ENCODE assay signal across 23 mouse cellular contexts in genomic region chr13:94094625-94095024, GRCm38 (mm10). TPM values are rescaled to one million over a fixed set of nuclear protein-coding genes. Genes with fewer than 3 reads are reported as not detected.
DNase-seq lines count a peak whose midpoint lies in the region; ATAC-seq and TF ChIP-seq lines count a peak whose summit lies in the region.
"Had no signal": no experiment of that assay in that cellular context is flagged by ENCODE, and none has a peak within 500 bp of the region (broad histone marks: within the 10 kb centered on the region; RNA-seq: fewer than 3 reads in every experiment).

No protein-coding gene starts in this region.

- H3K4me1 ChIP-seq in kidney, embryonic 14.5 days (ENCODE audit: control insufficient read depth, insufficient read depth, low read length) = peaks cover 73% of the 10 kb centered on the region
- peaks cover 87% of the 10 kb centered on the region for H3K4me1 ChIP-seq in lung, embryonic 15.5 days
- H3K4me1 ChIP-seq in lung, adult 2 months (ENCODE audit: control insufficient read depth, insufficient read depth, low read length) = peaks cover 12% of the 10 kb centered on the region

- H3K27me3 ChIP-seq in kidney, embryonic 14.5 days (ENCODE audit: control insufficient read depth, insufficient read depth, low read length) = no peaks in the 10 kb centered on the region
- H3K27me3 ChIP-seq in lung, embryonic 15.5 days = no peaks in the 10 kb centered on the region
- no peaks in the 10 kb centered on the region for H3K27me3 ChIP-seq in myocyte (ENCODE audit: control insufficient read depth, insufficient read depth, insufficient read length)
- H3K27me3 ChIP-seq: forebrain, embryonic 15.5 days; limb, embryonic 13.5 days; stomach, embryonic 15.5 days had no signal

- H3K9me3 ChIP-seq in kidney, embryonic 14.5 days (ENCODE audit: control insufficient read depth, low read length) = no peaks in the 10 kb centered on the region
- no peaks in the 10 kb centered on the region for H3K9me3 ChIP-seq in lung, embryonic 15.5 days
- H3K9me3 ChIP-seq: embryonic facial prominence, embryonic 10.5 days; forebrain, embryonic 15.5 days; limb, embryonic 13.5 days; midbrain, embryonic 10.5 days; stomach, embryonic 15.5 days had no signal

- no peak for TF ChIP-seq CTCF in lung, adult 2 months (IDR thresholded peaks at IDR 0.05; ENCODE audit: insufficient read depth, low read length)

- no peak for TF ChIP-seq POLR2A in lung, adult 2 months (IDR thresholded peaks at IDR 0.05; ENCODE audit: borderline replicate concordance, extremely low read depth, low read depth, low read length)
- TF ChIP-seq POLR2A in myocyte (IDR thresholded peaks at IDR 0.05; ENCODE audit: insufficient read length, low read depth) = no peak

- peak overlapping the region; percentile 13; the same call in 1 of the 2 replicates for H3K27ac ChIP-seq in kidney, embryonic 14.5 days (ENCODE audit: low read depth, low read length)
- peak overlapping the region; percentile 63; the same call in 1 of the 2 replicates for H3K27ac ChIP-seq in lung, embryonic 15.5 days
- H3K27ac ChIP-seq: embryonic facial prominence, embryonic 10.5 days; forebrain, embryonic 15.5 days; limb, embryonic 13.5 days; liver, embryonic 14.5 days; midbrain, embryonic 10.5 days; stomach, embryonic 15.5 days had no signal

- no peak overlapping the region for H3K9ac ChIP-seq in kidney, embryonic 14.5 days (ENCODE audit: low read depth, low read length)
- no peak overlapping the region for H3K9ac ChIP-seq in lung, embryonic 15.5 days
- H3K9ac ChIP-seq: forebrain, embryonic 15.5 days; limb, embryonic 13.5 days; liver, embryonic 14.5 days; stomach, embryonic 15.5 days had no signal

- WGBS in kidney, embryonic 14.5 days = 42% methylated on average over 3 of the region's 3 CpGs
- 47% methylated on average over 3 of the region's 3 CpGs for WGBS in lung, embryonic 15.5 days
- 73% methylated on average over 3 of the region's 3 CpGs for WGBS in lung, adult 2 months

- H3K79me2 ChIP-seq in myocyte (ENCODE audit: control insufficient read depth, insufficient read depth) = peaks cover 81% of the 10 kb centered on the region

- DNase-seq in kidney, adult 18-20 months = no peak
- no peak for DNase-seq in lung, adult 2 months
- no peak for DNase-seq in frontal cortex, postnatal 14 days (ENCODE audit: low spot score in 2 of 2)
- DNase-seq: adrenal gland, postnatal 25 days; cerebellum, adult 9-10 months; gastrocnemius, postnatal 14 days; heart, adult 11 months; lung, postnatal 4 days; thymus, adult 2 months had no signal

- H3ac ChIP-seq in myocyte (ENCODE audit: control insufficient read depth, insufficient read length) = no peak overlapping the region

- H3K36me3 ChIP-seq in kidney, embryonic 14.5 days (ENCODE audit: control insufficient read depth, insufficient read depth, low read length) = peaks cover 6% of the 10 kb centered on the region; the same call in 1 of the 2 replicates
- H3K36me3 ChIP-seq in lung, embryonic 15.5 days = no peaks in the 10 kb centered on the region; the same call in 1 of the 2 replicates
- H3K36me3 ChIP-seq in myocyte (ENCODE audit: control insufficient read depth, insufficient read depth) = no peaks in the 10 kb centered on the region
- H3K36me3 ChIP-seq: embryonic facial prominence, embryonic 10.5 days; forebrain, embryonic 15.5 days; limb, embryonic 13.5 days; midbrain, embryonic 10.5 days; stomach, embryonic 15.5 days had no signal

- H3K4me3 ChIP-seq in kidney, embryonic 14.5 days (ENCODE audit: low read length) = no peak overlapping the region
- no peak overlapping the region for H3K4me3 ChIP-seq in lung, embryonic 15.5 days
- no peak overlapping the region for H3K4me3 ChIP-seq in lung, adult 2 months (replicated peaks; ENCODE audit: extremely low read depth, low read depth, low read length)
- H3K4me3 ChIP-seq in myocyte = no peak overlapping the region
- H3K4me3 ChIP-seq: embryonic facial prominence, embryonic 10.5 days; forebrain, embryonic 15.5 days; limb, embryonic 13.5 days; midbrain, embryonic 10.5 days; stomach, embryonic 15.5 days had no signal

- no peak overlapping the region for H3K4me2 ChIP-seq in kidney, embryonic 14.5 days (replicated peaks; ENCODE audit: low read depth, low read length)
- H3K4me2 ChIP-seq in lung, embryonic 15.5 days = no peak overlapping the region
- no peak overlapping the region for H3K4me2 ChIP-seq in myocyte (ENCODE audit: low read depth)
- H3K4me2 ChIP-seq: forebrain, embryonic 15.5 days; heart, embryonic 11.5 days; limb, embryonic 13.5 days; stomach, embryonic 15.5 days had no signal

- ATAC-seq in kidney, embryonic 14.5 days (ENCODE audit: low FRiP score, low TSS enrichment) = 0 out of 2 replicates have a peak, but pooled peaks have one; percentile 14
- ATAC-seq in lung, embryonic 15.5 days (ENCODE audit: borderline replicate concordance, extremely low read depth, low FRiP score, low TSS enrichment) = no peak; the same call in 1 of the 2 replicates
- no peak for ATAC-seq in megakaryocyte, adult 5-6 weeks (ENCODE audit: poor library complexity, severe bottlenecking)
- ATAC-seq: CD4-positive, CD25-positive, alpha-beta regulatory T cell, adult 4 months; forebrain, embryonic 15.5 days; hindbrain, embryonic 16.5 days; midbrain, embryonic 16.5 days had no signal

TF ChIP-seq in myocyte, 11 proteins besides CTCF, POLR2A, EP300 and RAD21:
- TF ChIP-seq TCF12 (IDR thresholded peaks at IDR 0.05; ENCODE audit: insufficient read depth, poor library complexity, severe bottlenecking) (no peak), TCF3 (IDR thresholded peaks at IDR 0.05; ENCODE audit: insufficient read length, low read depth) (no peak), POLR2AphosphoS2 (IDR thresholded peaks at IDR 0.05; ENCODE audit: insufficient read length, low read depth) (peak; percentile 10)

RNA-seq across cellular contexts. Expression of gene Lhfpl2, which starts 37.0 kb away (rescaled TPM):
- polyA plus RNA-seq in kidney, embryonic 14.5 days (2014; fragmentation: Nextera tagmentation; extraction: Ambion mirVana) = 48.7 and 81.0 TPM in 2 replicates
- polyA plus RNA-seq in lung, embryonic 15.5 days (2015; fragmentation: Nextera tagmentation; extraction: Ambion mirVana) = 53.7 and 56.7 TPM in 2 replicates
- 9.4 and 9.9 TPM in 2 replicates for polyA plus RNA-seq in lung, adult 2 months (2012; rRNA removed)
- 35.7 TPM for polyA plus RNA-seq in myocyte (2012; fragmentation: generic; extraction: Trizol)
- 2.4 and 2.7 TPM in 2 replicates for total RNA-seq in megakaryocyte, adult 5-6 weeks (2015)
- 2.9 and 3.9 TPM in 2 replicates for total RNA-seq in megakaryocyte, adult 5-6 weeks (2017)
